Mouse (Mus musculus): ENCODE measurements around the gene C330007P06Rik. TPM values are rescaled to one million over a fixed set of nuclear protein-coding genes. Genes with fewer than 3 reads are reported as not detected.

C330007P06Rik gene
- total RNA-seq, 2 experiments from 2014 or later, result 37.0 to 39.3 TPM

DNA sequence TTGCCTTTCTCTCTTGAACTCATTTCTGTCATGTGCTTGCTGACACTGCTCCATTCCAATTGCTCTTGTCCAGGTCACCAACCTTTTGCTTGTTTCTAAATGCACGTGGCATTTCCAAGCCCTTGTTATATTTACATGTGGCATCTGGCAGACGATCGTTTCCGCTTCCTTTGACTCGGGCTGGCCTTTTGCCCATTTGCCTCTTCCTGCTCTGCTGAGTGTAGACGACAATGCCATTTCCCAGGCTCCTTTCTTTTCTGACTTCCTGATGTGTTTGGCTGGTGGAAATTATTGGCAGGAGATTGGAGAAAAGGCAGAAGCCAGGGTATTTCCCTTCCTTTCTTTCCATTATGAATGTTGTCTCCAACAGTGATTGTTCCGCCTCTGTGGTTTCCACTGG lies 34.5 kb downstream of the C330007P06Rik start:
- DNase-seq (ENCODE audit: extremely low spot score in 1 of 2, low spot score in 1 of 2), result no peak

DNA sequence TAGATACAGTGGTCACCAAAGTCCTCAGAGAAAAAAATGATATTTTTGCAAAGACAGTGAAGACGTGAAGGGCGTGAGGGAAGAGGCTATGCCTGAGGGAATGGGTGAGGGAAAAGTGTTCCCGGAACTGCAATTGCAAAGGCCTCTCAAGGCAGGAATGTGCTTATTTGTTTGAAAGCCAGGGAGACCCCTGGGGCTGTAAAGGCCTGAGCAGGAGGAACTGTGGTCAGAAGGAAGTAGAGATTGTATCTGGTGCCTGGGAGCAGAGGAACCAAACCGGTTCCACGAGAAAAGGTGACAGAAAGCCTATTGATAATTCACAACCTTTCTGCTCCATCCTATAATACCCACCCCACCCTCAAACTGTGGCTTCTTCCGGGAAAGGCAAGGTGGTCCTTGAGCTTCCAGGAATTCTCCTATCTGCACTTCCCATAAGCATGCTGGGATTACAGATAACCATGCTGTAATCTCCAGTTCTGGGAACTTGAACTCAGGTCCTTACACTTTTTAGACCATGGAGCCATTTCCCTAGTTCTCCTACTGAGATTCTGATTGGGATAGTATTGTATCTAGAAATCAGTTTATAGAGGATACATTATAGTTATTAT lies 36.7 kb downstream of the C330007P06Rik start:
- no peak for DNase-seq (ENCODE audit: extremely low spot score in 1 of 2, low spot score in 1 of 2)

GRCm38 (mm10) chrX:36833397-36834084 lies 40.4 kb downstream of the C330007P06Rik start:
- peak; percentile 60 to 89 for DNase-seq (ENCODE audit: extremely low spot score in 1 of 2, low spot score in 1 of 2)

DNA sequence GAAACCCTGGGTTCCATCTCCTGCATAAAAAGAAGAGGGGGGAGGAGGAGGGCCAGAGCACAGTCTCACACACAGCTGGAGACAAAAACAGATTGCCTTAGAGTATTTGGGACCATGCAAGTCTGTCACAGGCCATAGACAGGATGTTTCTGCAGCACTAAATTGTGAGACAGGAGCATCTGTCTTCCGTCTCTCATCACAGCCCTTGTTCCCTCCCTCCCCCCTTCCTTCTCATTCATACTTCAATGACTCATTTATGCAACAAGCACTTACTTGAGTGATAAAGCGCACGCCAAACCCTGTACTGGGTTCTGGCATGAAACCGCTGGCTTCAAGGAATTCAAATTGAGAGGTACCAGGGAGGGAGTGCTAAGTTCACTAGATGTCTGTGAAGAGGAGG lies 42.3 kb downstream of the C330007P06Rik start:
- DNase-seq (ENCODE audit: extremely low spot score in 1 of 2, low spot score in 1 of 2), result no peak

GRCm38 (mm10) chrX:36830271-36830670 lies 43.6 kb downstream of the C330007P06Rik start:
- DNase-seq (ENCODE audit: extremely low spot score in 1 of 2, low spot score in 1 of 2), result no peak

GRCm38 (mm10) chrX:36826873-36827272 lies 47.0 kb downstream of the C330007P06Rik start:
- no peak for DNase-seq (ENCODE audit: extremely low spot score in 1 of 2, low spot score in 1 of 2)

- no peak for DNase-seq (ENCODE audit: extremely low spot score in 1 of 2, low spot score in 1 of 2)
These were observed 48.9 kb downstream of the C330007P06Rik start for GRCm38 (mm10) chrX:36825032-36825431.

GRCm38 (mm10) chrX:36823932-36824711 lies 49.8 kb downstream of the C330007P06Rik start:
- DNase-seq (ENCODE audit: extremely low spot score in 1 of 2, low spot score in 1 of 2), result no peak

GRCm38 (mm10) chrX:36820201-36820600 lies 53.7 kb downstream of the C330007P06Rik start:
- DNase-seq (ENCODE audit: extremely low spot score in 1 of 2, low spot score in 1 of 2), result peak in 1 of 2 experiments; percentile 29

GRCm38 (mm10) chrX:36819575-36819974 lies 54.3 kb downstream of the C330007P06Rik start:
- no peak for DNase-seq (ENCODE audit: extremely low spot score in 1 of 2, low spot score in 1 of 2)

DNA sequence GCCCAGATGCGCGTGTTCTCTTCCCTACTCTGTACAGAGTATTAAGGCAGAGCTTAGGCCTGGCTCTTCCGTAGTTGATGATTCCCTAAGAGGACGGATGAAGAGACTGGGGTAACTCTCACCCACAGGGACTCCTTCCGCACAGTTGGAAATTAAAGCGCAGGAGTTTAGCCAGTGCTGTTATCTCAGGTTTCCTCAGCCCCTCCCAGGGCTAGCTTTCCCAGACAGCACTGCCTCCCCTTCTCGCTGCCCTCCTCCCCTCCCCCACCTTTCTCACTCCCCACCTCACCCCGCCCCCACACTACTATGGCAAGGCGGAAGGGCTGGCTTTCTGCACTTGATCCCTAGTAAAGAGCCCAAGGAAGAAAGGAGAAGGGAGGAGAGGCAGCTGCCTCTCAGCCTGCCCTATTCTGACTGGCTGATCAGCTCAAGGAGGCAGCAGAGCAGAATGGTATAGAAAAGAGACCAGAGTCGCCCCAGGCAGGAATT lies 56.9 kb downstream of the C330007P06Rik start:
- no peak for DNase-seq (ENCODE audit: extremely low spot score in 1 of 2, low spot score in 1 of 2)

- no peak for DNase-seq (ENCODE audit: extremely low spot score in 1 of 2, low spot score in 1 of 2)
These were observed 57.5 kb downstream of the C330007P06Rik start for GRCm38 (mm10) chrX:36816368-36816899.

DNA sequence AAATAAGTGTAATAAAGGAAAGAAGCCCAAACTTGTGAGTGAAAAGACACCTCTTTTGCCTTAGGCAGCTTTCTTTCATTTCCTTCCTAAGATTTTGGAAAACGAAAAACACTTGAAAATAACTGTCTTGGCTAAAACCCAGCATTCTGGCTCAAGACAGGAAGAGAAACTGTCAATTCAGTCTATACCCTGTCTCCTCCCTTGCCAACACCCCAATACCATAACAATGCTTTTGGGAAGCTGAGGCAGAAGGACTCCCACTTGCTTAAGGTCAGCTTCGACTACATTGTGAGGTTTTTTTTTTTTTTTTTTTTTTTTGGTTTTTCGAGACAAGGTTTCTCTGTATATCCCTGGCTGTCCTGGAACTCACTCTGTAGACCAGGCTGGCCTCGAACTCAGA lies 58.5 kb downstream of the C330007P06Rik start:
- no peak for DNase-seq (ENCODE audit: extremely low spot score in 1 of 2, low spot score in 1 of 2)

DNA sequence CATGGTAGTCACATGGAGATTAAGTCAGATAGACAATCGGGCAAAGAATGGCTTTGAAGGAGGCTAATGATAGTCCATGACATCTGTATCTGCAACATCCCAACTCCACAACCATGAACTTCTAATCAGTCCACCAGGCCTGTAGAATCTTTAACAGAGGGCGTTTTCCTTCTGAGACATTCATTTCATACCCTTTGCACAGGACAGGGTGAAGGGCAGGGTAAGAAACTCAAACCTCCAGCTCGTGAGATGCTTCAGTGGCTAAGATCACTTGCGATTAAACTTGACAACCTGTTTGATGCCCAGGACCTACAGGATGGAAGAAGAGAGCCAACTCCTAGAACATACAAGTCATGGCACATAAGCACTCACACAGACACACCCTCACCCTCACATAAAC lies 58.9 kb downstream of the C330007P06Rik start:
- DNase-seq (ENCODE audit: extremely low spot score in 1 of 2, low spot score in 1 of 2), result no peak

DNA sequence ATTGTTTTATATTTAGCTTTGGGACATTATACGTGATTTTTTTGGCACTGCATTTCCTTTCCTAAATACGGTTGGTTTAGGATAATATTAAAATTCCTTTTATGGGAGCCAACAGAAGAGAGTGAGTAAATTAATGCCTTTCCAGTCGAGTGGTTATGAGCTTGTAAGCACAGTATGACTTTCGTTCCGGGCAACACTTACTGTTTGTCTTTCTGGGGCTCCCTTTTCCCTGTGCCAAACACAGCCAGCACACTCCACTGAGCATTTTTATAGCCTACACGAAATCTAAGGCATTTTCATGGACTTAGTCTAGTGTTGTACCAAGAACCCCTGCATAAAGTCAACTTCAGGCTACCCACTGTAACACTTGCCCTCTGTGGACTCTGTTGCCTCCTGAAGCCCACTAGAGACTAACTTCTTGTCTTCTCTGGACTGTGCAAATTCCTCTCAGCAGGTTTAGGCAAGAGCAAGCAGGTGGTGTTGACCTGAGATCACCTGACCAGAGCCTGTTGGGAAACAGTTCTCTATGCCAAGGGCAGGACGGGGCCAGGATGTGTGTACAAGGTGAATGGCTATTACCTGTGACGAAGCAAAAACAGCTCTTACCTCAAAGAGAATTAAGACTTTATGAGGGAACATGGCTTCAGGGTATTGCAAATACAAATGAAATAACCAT lies 59.6 kb downstream of the C330007P06Rik start:
- no peak for DNase-seq (ENCODE audit: extremely low spot score in 1 of 2, low spot score in 1 of 2)

- no peak for DNase-seq (ENCODE audit: extremely low spot score in 1 of 2, low spot score in 1 of 2)
These were observed 62.5 kb downstream of the C330007P06Rik start for GRCm38 (mm10) chrX:36811377-36811776.

GRCm38 (mm10) chrX:36808318-36808683 lies 65.6 kb downstream of the C330007P06Rik start:
- DNase-seq (ENCODE audit: extremely low spot score in 1 of 2, low spot score in 1 of 2), result no peak

- DNase-seq (ENCODE audit: extremely low spot score in 1 of 2, low spot score in 1 of 2), result peak; percentile 74 to 75
These were observed 66.3 kb downstream of the C330007P06Rik start for GRCm38 (mm10) chrX:36807360-36808317.

DNA sequence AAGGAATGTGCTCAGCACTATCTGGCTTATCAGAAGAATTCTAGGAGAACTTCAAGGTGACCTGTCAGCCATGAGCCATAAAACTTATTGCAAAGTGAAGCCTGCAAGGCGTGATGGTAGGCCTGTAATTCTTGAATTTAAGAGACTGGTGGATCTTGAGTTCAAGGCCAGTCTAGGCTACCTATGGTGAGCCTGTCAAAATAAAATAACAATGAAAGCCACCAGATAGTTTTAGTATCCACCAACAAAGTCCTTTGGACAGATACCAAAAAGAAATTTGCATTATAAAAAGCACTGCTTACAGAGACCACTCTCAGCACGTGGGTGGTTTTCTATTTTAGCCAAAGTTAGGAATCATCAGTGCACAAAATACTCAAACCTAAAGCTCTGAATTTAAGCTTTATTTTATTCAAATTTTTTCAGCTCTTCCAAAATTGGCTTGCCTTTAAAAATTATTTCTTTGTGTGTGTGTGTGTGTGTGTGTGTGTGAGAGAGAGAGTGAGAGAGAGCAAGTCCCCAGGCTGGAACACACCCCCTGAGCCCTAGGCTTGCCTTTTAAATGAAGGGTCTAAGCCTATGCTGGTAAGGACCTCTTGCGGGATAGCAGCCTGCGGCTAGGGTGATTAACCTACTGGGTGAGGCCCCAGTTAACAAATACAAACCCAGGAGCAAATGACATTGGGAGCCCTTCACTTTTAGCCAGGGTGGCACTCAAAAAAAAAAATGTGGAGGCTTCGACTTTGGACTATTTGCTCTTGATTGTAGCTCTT lies 68.3 kb downstream of the C330007P06Rik start:
- DNase-seq (ENCODE audit: extremely low spot score in 1 of 2, low spot score in 1 of 2), result no peak

All from layer of hippocampus, postnatal 25 days (tissue).